Mouse (Mus musculus): ENCODE measurements around the gene Med24. TPM values are rescaled to one million over a fixed set of nuclear protein-coding genes. Genes with fewer than 3 reads are reported as not detected.

The Med24 gene
- polyA plus RNA-seq (2014; fragmentation: Illumina TruSeq; extraction: RNeasy Lipid Tissue Mini Kit (QIAGEN cat#74804)) = 6.5 TPM

DNA sequence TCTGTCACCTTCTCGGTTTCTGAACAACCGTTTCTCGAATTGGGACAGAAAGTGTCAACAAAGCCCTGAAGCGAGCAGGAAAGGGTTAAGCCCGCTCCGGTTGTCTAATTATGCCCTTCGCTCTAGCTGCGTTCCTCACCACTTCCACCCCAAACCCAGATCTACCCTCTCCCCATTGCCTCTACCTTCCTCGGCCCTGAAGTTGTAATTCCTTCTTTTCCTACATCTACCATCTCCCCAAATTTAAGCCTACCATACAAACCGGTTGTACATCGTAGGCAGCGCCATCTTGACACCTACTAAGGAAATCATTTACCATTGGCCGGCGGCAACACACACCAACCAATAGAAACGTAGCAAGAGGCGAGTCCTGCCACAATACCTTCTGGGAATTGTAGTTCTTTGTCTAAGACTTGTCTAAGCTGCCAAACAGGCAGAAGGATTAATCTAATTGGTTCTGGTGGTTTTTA lies at the start of gene Med24:
Med24 (minus strand) TSS at position 317 of the 470 bp plus-strand sequence.

DNA sequence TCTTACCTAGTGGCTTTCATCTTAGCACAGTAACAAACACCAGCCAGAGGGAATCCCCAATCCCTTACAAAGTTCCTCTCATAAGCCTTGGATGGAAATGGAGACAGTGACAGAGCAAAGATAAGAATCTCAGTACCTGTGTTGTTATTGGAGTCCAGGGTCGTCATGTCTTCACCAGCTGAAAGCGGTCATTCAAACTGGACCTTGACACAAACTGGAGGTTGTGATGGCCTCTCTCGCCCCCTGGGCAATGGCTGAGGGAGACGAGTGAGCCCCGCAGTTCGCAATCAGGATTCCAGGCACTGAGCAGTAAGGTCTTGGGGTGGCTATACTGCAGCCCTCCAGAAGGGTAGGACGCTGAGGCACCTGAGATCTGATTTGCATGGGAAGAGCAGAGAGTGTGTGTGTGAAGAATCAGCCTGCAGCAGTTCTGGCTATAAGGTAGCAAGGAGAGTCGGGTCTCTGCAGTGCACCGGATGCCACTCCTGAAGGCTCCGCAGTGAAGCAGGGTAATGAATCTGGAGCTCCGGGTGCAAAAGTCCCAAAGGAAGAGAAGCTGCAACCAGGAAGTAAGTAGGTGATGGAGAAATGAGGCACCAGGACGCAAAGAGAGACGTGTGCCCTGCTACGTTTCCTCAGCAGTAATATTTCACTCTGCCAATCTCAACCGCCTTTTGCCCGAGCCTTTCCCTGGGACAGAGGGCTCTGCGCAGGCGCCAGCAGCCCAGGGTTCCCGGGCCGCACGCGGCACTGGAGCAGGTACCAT lies 45.5 kb upstream of the Med24 start, which contains the start of gene Nr1d1:
Nr1d1 (minus strand) TSS at position 752 of the 766 bp plus-strand sequence.

DNA sequence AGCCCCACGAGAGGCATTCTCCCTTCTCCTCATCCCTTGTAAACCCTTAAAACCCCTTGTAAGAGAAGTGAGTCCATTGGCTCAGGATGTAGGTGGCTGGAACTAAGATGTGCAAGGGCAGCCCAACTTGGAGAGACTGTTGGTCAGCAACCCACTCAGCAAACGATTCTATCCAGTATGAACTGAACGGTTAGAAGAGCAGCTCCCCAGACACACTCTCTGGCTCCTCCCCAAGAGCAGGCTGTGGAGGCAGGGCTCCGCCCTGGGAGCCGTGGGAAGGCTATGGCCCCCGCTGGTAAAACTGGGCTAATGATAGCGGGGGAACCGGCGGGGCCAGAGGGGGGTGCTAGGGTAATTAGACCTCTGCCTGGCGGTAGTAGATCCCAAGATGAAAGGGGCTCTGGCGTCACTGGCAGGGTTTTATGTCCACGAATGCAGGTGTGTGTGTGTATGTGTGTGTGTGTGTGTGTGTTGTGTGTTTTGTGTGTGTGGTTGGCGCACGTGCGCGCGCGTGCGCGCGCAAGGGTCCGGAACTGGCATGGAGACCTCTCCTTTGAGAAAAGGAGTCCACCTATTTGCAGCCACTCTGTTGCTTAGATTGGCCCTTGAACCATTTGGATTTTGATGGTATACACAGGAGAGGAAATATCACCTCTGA lies 11.3 kb upstream of the Med24 start, which contains the start of gene Thra:
Thra (plus strand) TSS at position 246 of the 658 bp plus-strand sequence.

DNA sequence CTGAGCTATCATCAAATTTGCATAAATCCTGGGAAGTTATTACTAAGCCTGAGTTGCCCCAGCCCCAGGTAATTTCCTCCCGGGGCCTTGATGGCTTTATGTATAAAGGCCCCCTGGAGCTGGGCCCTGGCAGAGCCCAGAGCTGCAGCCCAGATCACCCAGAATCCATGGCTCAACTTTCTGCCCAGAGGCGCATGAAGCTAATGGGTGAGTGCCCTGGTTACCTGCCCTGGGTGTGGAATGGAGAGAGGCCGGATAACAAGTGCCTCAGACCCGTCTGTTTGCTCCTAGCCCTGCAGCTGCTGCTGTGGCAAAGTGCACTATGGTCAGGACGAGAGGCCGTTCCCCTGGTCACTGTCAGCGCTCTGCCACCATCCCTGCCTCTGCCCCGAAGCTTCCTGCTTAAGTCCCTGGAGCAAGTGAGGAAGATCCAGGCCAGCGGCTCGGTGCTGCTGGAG lies 28.0 kb downstream of the Med24 start, which contains the start of gene Csf3:
Csf3 (plus strand) TSS at position 51 of the 458 bp plus-strand sequence.

DNA sequence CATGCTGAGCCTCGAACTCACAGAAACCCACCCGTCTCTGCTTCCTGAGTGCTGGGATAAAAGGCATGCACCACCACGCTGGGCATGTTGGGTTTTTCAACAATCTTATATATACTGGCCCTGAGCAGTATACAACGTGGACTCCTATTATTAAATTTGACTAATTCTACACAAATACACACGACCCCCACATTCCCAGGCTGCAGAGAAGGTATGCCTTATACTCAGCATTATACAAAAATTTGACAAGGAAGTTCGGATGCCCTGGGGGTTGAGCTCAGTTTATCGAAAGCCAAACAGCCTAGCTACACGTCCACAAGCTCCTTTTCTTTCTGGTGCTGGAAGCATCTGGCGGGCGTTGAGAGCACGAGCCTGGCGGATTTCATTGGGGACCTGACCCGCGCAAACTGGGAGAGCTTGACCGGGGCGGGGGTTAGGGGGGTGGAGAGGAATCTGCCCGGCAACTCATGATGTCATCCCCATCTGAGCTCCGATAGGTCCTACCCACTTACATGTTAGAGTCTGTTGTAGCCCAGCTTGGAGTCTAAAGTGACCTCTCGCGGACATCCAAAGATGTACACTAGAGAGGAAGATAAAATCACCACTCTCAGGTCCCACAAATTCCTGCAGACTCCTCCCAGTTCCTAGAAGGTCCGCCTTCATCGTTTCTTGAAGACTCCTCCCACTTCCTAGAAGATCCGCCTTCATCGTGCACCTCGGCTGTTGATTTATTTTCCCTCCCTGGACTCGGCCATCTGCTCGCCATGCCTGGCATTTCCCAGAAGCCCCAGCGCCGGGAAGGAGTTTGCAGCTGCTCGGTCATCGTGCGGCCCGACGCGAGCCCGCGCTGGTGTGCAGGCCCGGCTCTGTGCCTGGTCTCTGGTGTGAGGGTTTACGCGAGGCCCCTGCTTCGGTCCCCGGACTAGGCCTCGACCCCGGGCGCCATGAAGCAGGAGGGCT lies 47.2 kb downstream of the Med24 start, which contains the start of gene Psmd3:
Psmd3 (plus strand) TSS at position 769 of the 960 bp plus-strand sequence.

DNA sequence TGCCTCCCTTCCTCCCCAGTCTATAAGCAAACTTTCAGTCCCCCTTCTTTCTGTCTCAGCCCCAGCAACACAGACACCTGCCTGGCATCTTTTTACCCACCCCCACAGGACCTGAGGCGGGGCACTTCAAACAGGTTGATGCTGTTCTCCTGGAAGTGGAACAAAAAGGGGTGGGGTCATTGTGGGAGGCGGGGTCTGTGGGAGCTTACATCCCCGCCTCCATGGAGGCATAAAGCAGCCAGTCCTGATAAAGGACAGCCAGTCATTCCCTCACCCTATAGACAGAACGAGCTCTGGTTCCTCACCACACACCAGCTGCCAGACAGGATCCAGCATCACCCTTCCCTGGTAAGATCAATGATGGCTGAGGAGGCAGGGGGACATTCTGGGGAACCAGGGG lies 65.1 kb downstream of the Med24 start, which contains the start of gene Gsdma:
Gsdma (plus strand) TSS at position 261 of the 400 bp plus-strand sequence.

Other genes starting within 250 kb of the Med24 start
- gene Ikzf3, start 183.4 kb downstream of the Med24 start, polyA plus RNA-seq (2014; fragmentation: Illumina TruSeq; extraction: RNeasy Lipid Tissue Mini Kit (QIAGEN cat#74804)) = 0.31 TPM
- 0.60 TPM for gene Zpbp2, start 178.3 kb downstream of the Med24 start, polyA plus RNA-seq (2014; fragmentation: Illumina TruSeq; extraction: RNeasy Lipid Tissue Mini Kit (QIAGEN cat#74804))
- gene Ormdl3, start 142.1 kb downstream of the Med24 start, polyA plus RNA-seq (2014; fragmentation: Illumina TruSeq; extraction: RNeasy Lipid Tissue Mini Kit (QIAGEN cat#74804)) = 6.9 TPM
- not detected for gene Lrrc3c, start 131.1 kb downstream of the Med24 start, polyA plus RNA-seq (2014; fragmentation: Illumina TruSeq; extraction: RNeasy Lipid Tissue Mini Kit (QIAGEN cat#74804))
- gene Gm12355, start 103.8 kb downstream of the Med24 start, polyA plus RNA-seq (2014; fragmentation: Illumina TruSeq; extraction: RNeasy Lipid Tissue Mini Kit (QIAGEN cat#74804)) = 0.80 TPM
- gene Gsdma3, start 103.1 kb downstream of the Med24 start, polyA plus RNA-seq (2014; fragmentation: Illumina TruSeq; extraction: RNeasy Lipid Tissue Mini Kit (QIAGEN cat#74804)) = not detected
- gene Gsdma2, start 82.7 kb downstream of the Med24 start, polyA plus RNA-seq (2014; fragmentation: Illumina TruSeq; extraction: RNeasy Lipid Tissue Mini Kit (QIAGEN cat#74804)) = not detected
- not detected for gene Gsdma, start 65.1 kb downstream of the Med24 start, polyA plus RNA-seq (2014; fragmentation: Illumina TruSeq; extraction: RNeasy Lipid Tissue Mini Kit (QIAGEN cat#74804))
- gene Psmd3, start 46.9 kb downstream of the Med24 start, polyA plus RNA-seq (2014; fragmentation: Illumina TruSeq; extraction: RNeasy Lipid Tissue Mini Kit (QIAGEN cat#74804)) = 14.8 TPM
- not detected for gene Csf3, start 28.2 kb downstream of the Med24 start, polyA plus RNA-seq (2014; fragmentation: Illumina TruSeq; extraction: RNeasy Lipid Tissue Mini Kit (QIAGEN cat#74804))
- 8.4 TPM for gene Thra, start 11.2 kb upstream of the Med24 start, polyA plus RNA-seq (2014; fragmentation: Illumina TruSeq; extraction: RNeasy Lipid Tissue Mini Kit (QIAGEN cat#74804))
- 1.6 TPM for gene Nr1d1, start 45.9 kb upstream of the Med24 start, polyA plus RNA-seq (2014; fragmentation: Illumina TruSeq; extraction: RNeasy Lipid Tissue Mini Kit (QIAGEN cat#74804))
- 113 TPM for gene Msl1, start 66.1 kb upstream of the Med24 start, polyA plus RNA-seq (2014; fragmentation: Illumina TruSeq; extraction: RNeasy Lipid Tissue Mini Kit (QIAGEN cat#74804))
- gene Casc3, start 75.5 kb upstream of the Med24 start, polyA plus RNA-seq (2014; fragmentation: Illumina TruSeq; extraction: RNeasy Lipid Tissue Mini Kit (QIAGEN cat#74804)) = 24.9 TPM
- gene Rapgefl1, start 107.3 kb upstream of the Med24 start, polyA plus RNA-seq (2014; fragmentation: Illumina TruSeq; extraction: RNeasy Lipid Tissue Mini Kit (QIAGEN cat#74804)) = 0.63 TPM
- gene Wipf2, start 134.2 kb upstream of the Med24 start, polyA plus RNA-seq (2014; fragmentation: Illumina TruSeq; extraction: RNeasy Lipid Tissue Mini Kit (QIAGEN cat#74804)) = 12.0 TPM
- gene Cdc6, start 178.4 kb upstream of the Med24 start, polyA plus RNA-seq (2014; fragmentation: Illumina TruSeq; extraction: RNeasy Lipid Tissue Mini Kit (QIAGEN cat#74804)) = 6.8 TPM
- gene Rara, start 198.4 kb upstream of the Med24 start, polyA plus RNA-seq (2014; fragmentation: Illumina TruSeq; extraction: RNeasy Lipid Tissue Mini Kit (QIAGEN cat#74804)) = 2.4 TPM